Comparison of ENCODE assay signal across 22 mouse cellular contexts in genomic region chr6:58639391-58639790, GRCm38 (mm10). TPM values are rescaled to one million over a fixed set of nuclear protein-coding genes. Genes with fewer than 3 reads are reported as not detected.
DNase-seq lines count a peak whose midpoint lies in the region; ATAC-seq and TF ChIP-seq lines count a peak whose summit lies in the region.
"Had no signal": no experiment of that assay in that cellular context is flagged by ENCODE, and none has a peak within 500 bp of the region (broad histone marks: within the 10 kb centered on the region; RNA-seq: fewer than 3 reads in every experiment).

No protein-coding gene starts in this region.

- H3K4me1 ChIP-seq in erythroblast, embryonic 14.5 days (ENCODE audit: control insufficient read depth) = peaks cover 49% of the 10 kb centered on the region
- peaks cover 14% of the 10 kb centered on the region for H3K4me1 ChIP-seq in liver, adult 2 months (ENCODE audit: control insufficient read depth, insufficient read depth, low read length)
- peaks cover 19% of the 10 kb centered on the region for H3K4me1 ChIP-seq in liver, embryonic 11.5 days (replicated peaks; ENCODE audit: control insufficient read depth, insufficient read depth, low read length)
- peaks cover 21% of the 10 kb centered on the region for H3K4me1 ChIP-seq in liver, postnatal 0 days (ENCODE audit: insufficient read depth)

- no peaks in the 10 kb centered on the region for H3K9me3 ChIP-seq in erythroblast, embryonic 14.5 days (ENCODE audit: control insufficient read depth, low read length)
- no peaks in the 10 kb centered on the region for H3K9me3 ChIP-seq in liver, embryonic 11.5 days (ENCODE audit: control insufficient read depth, low read length)
- no peaks in the 10 kb centered on the region for H3K9me3 ChIP-seq in liver, postnatal 0 days (ENCODE audit: low read length)
- H3K9me3 ChIP-seq: forebrain, embryonic 15.5 days; heart, embryonic 12.5 days; hindbrain, embryonic 12.5 days; limb, embryonic 10.5 days; neural tube, embryonic 15.5 days had no signal

- no peak overlapping the region; the same call in 1 of the 2 replicates for H3K27ac ChIP-seq in liver, adult 2 months (replicated peaks; ENCODE audit: insufficient read depth, low read depth, low read length)
- no peak overlapping the region for H3K27ac ChIP-seq in liver, embryonic 11.5 days (ENCODE audit: low read depth, low read length)
- H3K27ac ChIP-seq in liver, postnatal 0 days (ENCODE audit: low read depth) = no peak overlapping the region
- H3K27ac ChIP-seq: forebrain, embryonic 15.5 days; hindbrain, embryonic 12.5 days; stomach, postnatal 0 days had no signal

- no peak for TF ChIP-seq POLR2A in liver, adult 2 months (IDR thresholded peaks at IDR 0.05; ENCODE audit: extremely low read depth, insufficient read depth, low read length)

- H3K9ac ChIP-seq in liver, adult 2 months (ENCODE audit: low read depth, low read length) = no peak overlapping the region
- H3K9ac ChIP-seq in liver, embryonic 11.5 days (ENCODE audit: low read depth, low read length) = no peak overlapping the region
- H3K9ac ChIP-seq in liver, postnatal 0 days (replicated peaks) = no peak overlapping the region

- no peak for TF ChIP-seq EP300 in liver, postnatal 0 days (IDR thresholded peaks at IDR 0.05; ENCODE audit: low read depth)

- ATAC-seq in erythroblast, adult 5-6 weeks (replicated peaks; ENCODE audit: low FRiP score, poor library complexity, severe bottlenecking) = no peak
- no peak for ATAC-seq in liver, embryonic 11.5 days (replicated peaks; ENCODE audit: low FRiP score)
- no peak for ATAC-seq in liver, postnatal 0 days

- WGBS in liver, adult 2 months = 42% methylated on average over 2 of the region's 2 CpGs
- WGBS in liver, embryonic 11.5 days = 80% methylated on average over 2 of the region's 2 CpGs
- WGBS in liver, postnatal 0 days (ENCODE audit: insufficient replicate concordance) = 80% methylated on average over 2 of the region's 2 CpGs

- DNase-seq in liver, adult 2 months (ENCODE audit: extremely low read depth, low read depth, low spot score) = peak; percentile 64
- no peak for DNase-seq in liver, embryonic 11.5 days (ENCODE audit: low spot score)
- DNase-seq in kidney, postnatal 36 days = peak; percentile 52 to 68
- DNase-seq in liver, postnatal 0 days = no peak
- DNase-seq in thymus, postnatal 0 days (ENCODE audit: low spot score) = no peak
- no peak for DNase-seq in right cerebral cortex, postnatal 10 days (ENCODE audit: low spot score in 2 of 2)
- DNase-seq: adrenal gland, postnatal 14 days; cerebellum, postnatal 36 days; gastrocnemius, postnatal 25 days; heart, adult 18-20 months; heart, postnatal 10 days; lung, adult 18-20 months; lung, postnatal 10 days; thymus, adult 2 months had no signal

- peak overlapping the region; percentile 92 for H3K4me3 ChIP-seq in erythroblast, embryonic 14.5 days (replicated peaks)
- H3K4me3 ChIP-seq in liver, adult 2 months (ENCODE audit: insufficient read depth, low read depth, low read length) = no peak overlapping the region
- no peak overlapping the region for H3K4me3 ChIP-seq in liver, embryonic 11.5 days (ENCODE audit: low read depth, low read length)
- 0 out of 2 replicates have a peak overlapping the region, but pooled peaks have one; percentile 77 for H3K4me3 ChIP-seq in liver, postnatal 0 days (ENCODE audit: low read depth, low read length)

- H3K27me3 ChIP-seq in erythroblast, embryonic 14.5 days (ENCODE audit: control insufficient read depth) = no peaks in the 10 kb centered on the region
- no peaks in the 10 kb centered on the region for H3K27me3 ChIP-seq in liver, adult 2 months (ENCODE audit: control insufficient read depth, insufficient read depth, low read length)
- no peaks in the 10 kb centered on the region for H3K27me3 ChIP-seq in liver, embryonic 11.5 days (replicated peaks; ENCODE audit: control insufficient read depth, insufficient read depth, low read length)
- no peaks in the 10 kb centered on the region for H3K27me3 ChIP-seq in liver, postnatal 0 days (ENCODE audit: insufficient read depth, low read length)
- H3K27me3 ChIP-seq: forebrain, embryonic 15.5 days; heart, embryonic 12.5 days; hindbrain, embryonic 12.5 days; neural tube, embryonic 15.5 days had no signal

- H3K79me2 ChIP-seq in liver, adult 2 months (ENCODE audit: control insufficient read depth, insufficient read depth, low read length) = peaks cover 6% of the 10 kb centered on the region; the same call in 1 of the 2 replicates

- no peak for TF ChIP-seq CTCF in liver, adult 2 months (IDR thresholded peaks at IDR 0.05; ENCODE audit: low read depth, low read length)
- TF ChIP-seq CTCF in liver, postnatal 0 days (IDR thresholded peaks at IDR 0.05; ENCODE audit: low read depth) = no peak

- no peak overlapping the region for H3K4me2 ChIP-seq in liver, embryonic 11.5 days
- peak overlapping the region; percentile 79 for H3K4me2 ChIP-seq in liver, postnatal 0 days (ENCODE audit: low read depth, low read length)

- H3K36me3 ChIP-seq in erythroblast, embryonic 14.5 days (ENCODE audit: control insufficient read depth) = peaks cover 26% of the 10 kb centered on the region
- no peaks in the 10 kb centered on the region for H3K36me3 ChIP-seq in liver, adult 2 months (ENCODE audit: control insufficient read depth, insufficient read depth, low read length)
- no peaks in the 10 kb centered on the region for H3K36me3 ChIP-seq in liver, embryonic 11.5 days (ENCODE audit: control insufficient read depth, insufficient read depth, low read length)
- H3K36me3 ChIP-seq in liver, postnatal 0 days (replicated peaks; ENCODE audit: insufficient read depth, low read length) = no peaks in the 10 kb centered on the region
- H3K36me3 ChIP-seq: forebrain, embryonic 15.5 days; heart, embryonic 12.5 days; hindbrain, embryonic 12.5 days; limb, embryonic 10.5 days; neural tube, embryonic 15.5 days had no signal

RNA-seq across cellular contexts. Expression of gene Abcg2, which starts 55.1 kb away (rescaled TPM):
- polyA plus RNA-seq in erythroblast, embryonic 14.5 days (2012) = 6.8 and 7.5 TPM in 2 replicates
- total RNA-seq in erythroblast, adult 5-6 weeks (2015; ENCODE audit: low replicate concordance) = 213 and 253 TPM in 2 replicates
- total RNA-seq in erythroblast, adult 5-6 weeks (2017; ENCODE audit: low replicate concordance) = 492 and 662 TPM in 2 replicates
- total RNA-seq in liver, adult 2 months (2014; rRNA removed) = 42.9 and 74.3 TPM in 2 replicates
- 14.3 and 14.4 TPM in 2 replicates for polyA plus RNA-seq in liver, adult 2 months (2012; rRNA removed)
- 135 and 153 TPM in 2 replicates for polyA plus RNA-seq in liver, embryonic 11.5 days (2014; fragmentation: Nextera tagmentation; extraction: Ambion mirVana)
- 78.9 and 90.1 TPM in 2 replicates for polyA plus RNA-seq in liver, postnatal 0 days (2015; fragmentation: Nextera tagmentation; extraction: Ambion mirVana)
- polyA plus RNA-seq in thymus, postnatal 0 days (2015; fragmentation: Nextera tagmentation; extraction: Ambion mirVana) = 14.1 and 18.3 TPM in 2 replicates

Comparison
In these comparisons a context has a peak if more than half of its experiments do, and no peak if none do; other contexts are left out.
1. H3K4me3 ChIP-seq: peak in erythroblast, embryonic 14.5 days (single experiment) and liver, postnatal 0 days (single experiment); none in liver, adult 2 months (single experiment) and liver, embryonic 11.5 days (single experiment).
2. DNase-seq: peak in liver, adult 2 months (single experiment) and kidney, postnatal 36 days (2 of 2); none in liver, embryonic 11.5 days (single experiment), liver, postnatal 0 days (single experiment), thymus, postnatal 0 days (single experiment) and right cerebral cortex, postnatal 10 days (0 of 2).